Mouse (Mus musculus) forebrain, embryonic 10.5 days (tissue): ENCODE results near the gene Rnpepl1. TPM values are rescaled to one million over a fixed set of nuclear protein-coding genes. Genes with fewer than 3 reads are reported as not detected.

Experiments
- DNase-seq: peaks from one replicate; pipeline ENCODE4 v3.0.0-alpha.2; 2017; ENCODE audit warnings: low spot score; ENCODE audit errors: extremely low spot score
- H3K27ac ChIP-seq: fragments of 300-500 bp; sonication (generic); 2 replicates; pipeline ENCODE4 v1.5.1; 2016; ENCODE audit warnings: mild to moderate bottlenecking
- H3K27me3 ChIP-seq: fragments of 300-500 bp; sonication (generic); 2 replicates; pipeline ENCODE4 v1.6.1; 2016; ENCODE audit warnings: mild to moderate bottlenecking; ENCODE audit not compliant: poor library complexity, severe bottlenecking
- H3K36me3 ChIP-seq: fragments of 300-500 bp; sonication (generic); replicated peaks from 2 replicates; pipeline ENCODE4 v1.6.1; 2016; ENCODE audit warnings: mild to moderate bottlenecking, moderate library complexity
- H3K4me1 ChIP-seq: fragments of 300-500 bp; sonication (generic); 2 replicates; pipeline ENCODE4 v1.6.1; 2016
- H3K4me3 ChIP-seq: fragments of 300-500 bp; sonication (generic); 2 replicates; pipeline ENCODE4 v1.5.1; 2016; ENCODE audit warnings: mild to moderate bottlenecking, moderate library complexity
- H3K9me3 ChIP-seq: fragments of 300-500 bp; sonication (generic); 2 replicates; pipeline ENCODE4 v1.6.1; 2016; ENCODE audit warnings: mild to moderate bottlenecking, moderate library complexity
- WGBS: fragments of 180-500 bp; shearing (Covaris S2); methylation state at CpG from one replicate; pipeline ENCODE4 v1.1.7; 2016; 5-methylcytosine and 5-hydroxymethylcytosine counted together
- polyA plus RNA-seq: library from polyadenylated mRNA; unstranded; fragments of >200 nt; fragmentation: Nextera tagmentation; extraction: Ambion mirVana; gene quantifications from 2 replicates; pipeline ENCODE4 v1.2.1, GENCODE M21; 2016

The Rnpepl1 gene
- polyA plus RNA-seq, 1 experiment from 2014 or later: 22.7 TPM

DNA sequence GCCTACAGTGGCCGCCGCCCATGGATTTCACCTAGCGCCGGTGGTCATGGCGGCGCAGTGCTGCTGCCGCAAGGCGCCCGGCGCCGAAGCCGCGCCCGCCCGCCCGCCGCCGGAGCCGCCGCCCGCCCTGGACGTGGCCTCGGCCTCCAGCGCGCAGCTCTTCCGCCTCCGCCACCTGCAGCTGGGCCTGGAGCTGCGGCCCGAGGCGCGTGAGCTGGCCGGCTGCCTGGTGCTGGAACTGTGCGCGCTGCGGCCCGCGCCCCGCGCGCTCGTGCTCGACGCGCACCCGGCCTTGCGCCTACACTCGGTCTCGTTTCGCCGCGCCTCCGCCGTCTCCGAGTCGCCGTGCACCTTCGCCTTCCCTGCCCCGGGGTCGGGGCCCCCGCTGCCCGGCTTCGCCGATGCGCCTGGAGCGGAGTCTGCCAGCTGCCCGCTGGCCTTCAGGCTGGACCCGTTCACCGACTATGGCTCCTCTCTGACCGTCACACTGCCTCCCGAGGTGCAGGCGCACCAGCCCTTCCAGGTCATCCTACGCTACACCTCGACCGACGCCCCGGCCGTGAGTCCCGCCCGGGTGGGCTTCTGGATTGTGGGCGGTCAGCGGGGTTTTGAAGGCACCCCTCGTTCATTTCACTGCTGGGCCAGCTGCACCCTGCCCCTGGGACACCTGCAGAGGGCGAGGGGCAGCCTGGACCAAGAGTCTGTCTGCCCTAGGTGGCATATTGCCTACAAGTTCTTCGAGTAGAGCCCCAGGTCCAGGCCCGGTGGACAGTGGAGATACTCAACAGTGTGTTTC lies 540 bp downstream of the Rnpepl1 start:
- 1% methylated on average over 83 of the region's 85 CpGs for WGBS
- peak; percentile 55 for DNase-seq
- Histone ChIP-seq H3K9me3 (no peaks in the 10 kb centered on the region), H3K4me3 (peak overlapping the region; percentile 92), H3K4me1 (peaks cover 62% of the 10 kb centered on the region), H3K27ac (peak overlapping the region; percentile 92), H3K36me3 (peaks cover 24% of the 10 kb centered on the region), H3K27me3 (peaks cover 23% of the 10 kb centered on the region)

DNA sequence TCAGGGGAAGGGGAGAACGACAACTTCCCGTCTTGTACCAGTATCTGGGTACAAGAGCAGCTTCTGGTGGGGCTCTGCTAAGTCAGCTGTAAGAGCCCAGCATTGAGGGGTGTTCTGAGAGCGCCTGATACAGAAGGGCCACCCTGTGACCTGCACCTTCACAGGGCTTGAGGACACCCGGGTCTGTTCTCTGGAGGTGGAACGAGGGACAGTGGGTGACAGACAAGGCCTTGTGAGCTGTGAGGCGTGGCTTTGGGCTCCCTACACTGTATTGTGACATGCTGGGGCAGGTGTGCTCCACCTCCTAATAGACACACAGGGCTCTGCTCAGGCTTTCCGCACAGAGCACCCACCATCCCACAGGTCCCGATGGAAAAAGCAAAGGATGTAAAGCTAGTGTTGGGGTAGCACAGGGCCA lies 1.1 kb downstream of the Rnpepl1 start:
- H3K36me3 ChIP-seq: peaks cover 31% of the 10 kb centered on the region
- DNase-seq: no peak
- peaks cover 56% of the 10 kb centered on the region for H3K4me1 ChIP-seq
- peak overlapping the region; percentile 92 for H3K27ac ChIP-seq
- WGBS: 51% methylated on average over 8 of the region's 8 CpGs
- H3K9me3 ChIP-seq: no peaks in the 10 kb centered on the region
- peaks cover 23% of the 10 kb centered on the region for H3K27me3 ChIP-seq
- H3K4me3 ChIP-seq: peak overlapping the region; percentile 92

DNA sequence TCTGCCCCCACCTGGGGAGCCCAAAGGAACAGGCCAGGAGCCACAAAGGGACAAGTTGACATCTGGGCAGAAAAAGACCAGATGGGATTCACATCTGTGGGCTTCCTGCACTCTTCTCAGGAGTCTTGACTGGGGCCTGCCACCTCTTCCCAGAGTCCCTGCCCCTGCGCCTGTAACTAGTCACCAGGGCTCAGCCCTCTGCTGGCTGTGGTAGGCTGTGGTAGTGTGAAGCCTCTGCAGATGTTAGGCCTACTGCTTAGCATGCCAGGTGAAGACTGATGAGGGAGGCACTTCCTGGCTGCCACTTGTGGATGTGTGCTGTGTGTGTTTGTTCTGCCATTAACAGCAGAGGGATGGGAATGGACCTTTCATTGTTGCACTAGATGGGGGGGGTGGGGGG lies 1.7 kb downstream of the Rnpepl1 start:
- Histone ChIP-seq H3K4me3 (peak overlapping the region; percentile 92), H3K9me3 (no peaks in the 10 kb centered on the region), H3K4me1 (peaks cover 51% of the 10 kb centered on the region), H3K27ac (no peak overlapping the region), H3K36me3 (peaks cover 36% of the 10 kb centered on the region), H3K27me3 (peaks cover 23% of the 10 kb centered on the region)
- DNase-seq: no peak
- 52% methylated on average over 1 of the region's 1 CpGs for WGBS

DNA sequence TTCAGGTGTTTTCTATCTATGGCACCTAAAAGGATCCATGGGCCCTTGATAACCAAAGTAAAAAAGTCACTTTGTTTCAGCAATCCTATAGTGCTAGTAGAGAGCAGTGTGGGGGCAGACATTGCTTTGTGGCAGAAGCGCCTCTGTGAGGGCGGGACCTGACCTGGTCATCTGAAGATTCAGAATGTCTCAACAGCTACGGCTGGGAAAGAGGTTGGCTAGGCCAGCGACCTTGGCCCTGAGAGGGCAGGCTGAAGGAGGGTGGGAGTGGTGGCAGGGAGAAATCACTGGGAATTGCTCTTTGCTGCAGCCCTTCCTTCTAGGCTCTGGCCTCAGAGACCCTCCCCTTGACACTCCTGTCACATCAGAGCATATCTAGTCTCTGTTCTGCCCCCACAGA lies 3.7 kb downstream of the Rnpepl1 start:
- DNase-seq: no peak
- H3K36me3 ChIP-seq: peaks cover 56% of the 10 kb centered on the region

DNA sequence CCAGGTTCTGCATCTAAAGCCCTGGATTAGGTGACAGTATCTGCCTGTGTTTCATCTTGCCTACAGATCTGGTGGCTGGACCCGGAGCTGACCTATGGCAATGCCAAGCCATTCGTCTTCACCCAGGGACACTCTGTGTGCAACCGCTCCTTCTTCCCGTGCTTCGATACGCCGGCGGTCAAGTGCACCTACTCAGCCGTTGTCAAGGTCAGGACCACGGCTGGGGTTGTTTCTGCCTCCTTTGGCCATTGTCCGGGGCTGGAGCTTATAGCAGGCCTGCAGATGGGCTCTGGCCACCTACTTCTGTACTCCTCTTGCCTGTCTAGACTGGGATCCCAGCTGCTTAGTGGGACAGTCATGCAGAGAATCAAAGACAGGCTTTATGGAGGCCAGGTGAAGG lies 4.4 kb downstream of the Rnpepl1 start:
- H3K4me3 ChIP-seq: no peak overlapping the region
- no peaks in the 10 kb centered on the region for H3K27me3 ChIP-seq
- 95% methylated on average over 11 of the region's 11 CpGs for WGBS
- H3K4me1 ChIP-seq: peaks cover 27% of the 10 kb centered on the region
- no peak for DNase-seq
- H3K27ac ChIP-seq: no peak overlapping the region
- peaks cover 63% of the 10 kb centered on the region for H3K36me3 ChIP-seq
- H3K9me3 ChIP-seq: no peaks in the 10 kb centered on the region

More for the DNA sequence above, 3.7 kb downstream of the Rnpepl1 start:
- 82% methylated on average over 4 of the region's 4 CpGs for WGBS
- Histone ChIP-seq H3K4me3 (no peak overlapping the region), H3K4me1 (peaks cover 34% of the 10 kb centered on the region), H3K9me3 (no peaks in the 10 kb centered on the region), H3K27ac (no peak overlapping the region), H3K27me3 (peaks cover 7% of the 10 kb centered on the region)

DNA sequence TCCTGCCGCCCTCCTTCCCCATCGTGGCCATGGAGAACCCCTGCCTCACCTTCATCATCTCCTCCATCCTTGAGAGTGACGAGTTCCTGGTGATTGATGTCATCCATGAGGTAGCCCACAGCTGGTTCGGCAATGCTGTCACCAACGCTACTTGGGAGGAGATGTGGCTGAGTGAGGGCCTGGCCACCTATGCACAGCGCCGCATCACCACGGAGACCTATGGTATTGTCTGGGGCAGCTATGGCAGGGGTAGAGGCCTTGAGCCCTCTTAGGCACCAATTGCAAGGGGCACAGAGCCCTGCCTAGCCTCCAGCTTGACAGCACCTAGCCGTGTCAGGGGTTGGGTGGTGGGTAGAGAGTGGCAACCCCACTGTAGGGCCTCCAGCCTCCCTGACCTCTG lies 6.1 kb downstream of the Rnpepl1 start:
- 96% methylated on average over 9 of the region's 9 CpGs for WGBS
- Histone ChIP-seq H3K4me1 (peaks cover 14% of the 10 kb centered on the region), H3K36me3 (peaks cover 76% of the 10 kb centered on the region), H3K27ac (no peak overlapping the region), H3K9me3 (no peaks in the 10 kb centered on the region), H3K4me3 (no peak overlapping the region), H3K27me3 (no peaks in the 10 kb centered on the region)
- DNase-seq: no peak

DNA sequence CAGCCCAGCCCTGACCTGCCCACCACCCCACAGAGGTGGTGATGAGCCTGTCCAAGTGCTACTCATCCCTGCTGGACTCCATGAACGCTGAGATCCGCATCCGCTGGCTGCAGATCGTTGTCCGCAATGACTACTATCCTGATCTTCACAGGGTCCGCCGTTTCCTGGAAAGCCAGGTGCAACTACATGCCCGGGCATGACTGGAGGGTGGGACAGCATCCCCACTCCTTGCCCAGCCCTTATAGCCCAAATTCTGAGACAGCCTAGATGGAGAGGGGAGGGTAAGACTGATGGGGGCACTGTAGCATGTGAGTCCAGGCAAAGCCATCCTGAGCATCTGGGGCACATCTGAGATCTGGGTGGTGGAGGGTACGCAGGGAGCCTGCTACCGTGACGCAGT lies 8.6 kb downstream of the Rnpepl1 start:
- Histone ChIP-seq H3K27ac (no peak overlapping the region), H3K9me3 (no peaks in the 10 kb centered on the region), H3K4me1 (no peaks in the 10 kb centered on the region), H3K27me3 (no peaks in the 10 kb centered on the region), H3K36me3 (peaks cover 72% of the 10 kb centered on the region), H3K4me3 (no peak overlapping the region)
- no peak for DNase-seq
- whole genome bisulfite sequencing: 97% methylated on average over 11 of the region's 11 CpGs

DNA sequence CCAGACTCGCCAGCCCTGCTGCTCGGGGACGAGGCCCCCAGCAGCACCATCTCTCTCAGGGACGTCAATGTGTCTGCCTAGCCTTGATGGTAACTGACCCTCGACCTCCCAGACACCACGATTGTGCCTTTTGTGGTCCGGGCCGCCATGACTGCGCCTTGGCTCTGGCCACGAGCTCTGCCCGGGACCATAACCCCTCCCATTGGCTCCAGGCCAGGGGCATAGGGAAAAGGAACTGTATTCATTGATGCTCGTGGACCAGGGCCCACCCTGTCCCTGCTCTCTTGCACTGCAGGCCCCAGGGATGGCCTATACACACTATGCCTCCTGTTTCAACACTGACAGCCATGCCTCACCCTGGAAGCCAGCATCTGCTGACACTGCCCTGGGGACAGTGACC lies 9.2 kb downstream of the Rnpepl1 start:
- peaks cover 65% of the 10 kb centered on the region for H3K36me3 ChIP-seq
- no peak overlapping the region for H3K4me3 ChIP-seq
- H3K9me3 ChIP-seq: no peaks in the 10 kb centered on the region
- 86% methylated on average over 12 of the region's 12 CpGs for WGBS
- H3K27ac ChIP-seq: no peak overlapping the region
- H3K27me3 ChIP-seq: no peaks in the 10 kb centered on the region
- H3K4me1 ChIP-seq: no peaks in the 10 kb centered on the region
- DNase-seq: no peak

DNA sequence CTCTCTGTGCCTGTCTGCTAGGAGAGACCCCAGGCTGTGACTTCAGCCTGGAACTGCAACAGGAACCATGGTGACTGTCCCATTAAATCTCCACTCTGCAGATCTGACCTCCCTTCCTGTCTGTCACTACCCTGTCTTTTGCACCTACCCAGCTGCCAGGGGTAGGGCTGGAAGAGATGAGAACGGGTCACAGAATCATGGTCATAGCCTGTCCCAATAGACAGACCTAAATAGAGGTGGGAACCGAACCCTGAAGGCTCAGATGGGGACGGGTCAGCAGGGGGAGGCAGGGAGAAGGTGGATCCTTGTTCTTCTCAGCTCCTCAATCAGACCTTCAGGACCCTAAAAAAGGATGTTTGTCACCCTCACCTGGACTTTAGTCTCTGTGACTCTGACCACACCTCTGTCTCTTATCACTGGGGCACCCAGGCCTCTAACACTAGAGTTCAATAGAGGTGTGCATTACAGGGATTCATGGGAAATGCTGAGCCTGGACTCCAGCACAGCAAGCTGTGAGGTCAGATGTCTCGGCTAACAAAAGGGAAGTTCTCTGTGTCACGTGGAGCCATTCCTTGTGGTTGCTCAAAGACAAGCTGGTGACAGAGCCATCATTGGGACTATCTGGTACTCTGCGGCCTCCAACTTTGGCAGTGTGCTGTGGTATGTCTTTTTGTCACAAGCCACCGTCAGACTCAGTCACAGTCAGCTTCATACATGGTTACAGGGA lies 10.1 kb downstream of the Rnpepl1 start:
- Histone ChIP-seq H3K27ac (no peak overlapping the region), H3K4me3 (no peak overlapping the region), H3K9me3 (no peaks in the 10 kb centered on the region), H3K4me1 (no peaks in the 10 kb centered on the region), H3K27me3 (no peaks in the 10 kb centered on the region), H3K36me3 (peaks cover 57% of the 10 kb centered on the region)
- WGBS: 88% methylated on average over 7 of the region's 7 CpGs
- no peak for DNase-seq

DNA sequence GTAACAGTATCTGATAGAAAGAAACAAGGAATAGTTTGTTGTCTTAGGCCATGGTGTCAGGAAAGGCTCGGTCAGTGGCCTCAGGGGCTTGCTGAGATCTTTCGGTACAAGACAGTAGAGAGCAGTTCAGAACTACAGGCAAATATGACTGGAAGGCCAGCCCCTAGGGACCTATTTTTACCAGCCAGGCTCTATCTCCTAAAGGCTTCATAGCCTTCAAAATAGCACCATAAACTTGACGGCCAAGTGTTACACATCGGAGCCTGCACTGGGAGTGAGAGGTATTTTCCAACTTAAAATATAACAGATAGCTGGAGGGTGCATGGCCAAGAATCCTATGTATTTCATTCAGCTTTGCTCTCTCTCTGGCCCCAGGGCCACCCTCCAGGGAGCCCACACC lies 10.9 kb downstream of the Rnpepl1 start:
- Histone ChIP-seq H3K27me3 (no peaks in the 10 kb centered on the region), H3K4me1 (no peaks in the 10 kb centered on the region), H3K27ac (no peak overlapping the region), H3K4me3 (no peak overlapping the region), H3K36me3 (peaks cover 48% of the 10 kb centered on the region), H3K9me3 (no peaks in the 10 kb centered on the region)
- DNase-seq: no peak
- WGBS: 97% methylated on average over 4 of the region's 4 CpGs

DNA sequence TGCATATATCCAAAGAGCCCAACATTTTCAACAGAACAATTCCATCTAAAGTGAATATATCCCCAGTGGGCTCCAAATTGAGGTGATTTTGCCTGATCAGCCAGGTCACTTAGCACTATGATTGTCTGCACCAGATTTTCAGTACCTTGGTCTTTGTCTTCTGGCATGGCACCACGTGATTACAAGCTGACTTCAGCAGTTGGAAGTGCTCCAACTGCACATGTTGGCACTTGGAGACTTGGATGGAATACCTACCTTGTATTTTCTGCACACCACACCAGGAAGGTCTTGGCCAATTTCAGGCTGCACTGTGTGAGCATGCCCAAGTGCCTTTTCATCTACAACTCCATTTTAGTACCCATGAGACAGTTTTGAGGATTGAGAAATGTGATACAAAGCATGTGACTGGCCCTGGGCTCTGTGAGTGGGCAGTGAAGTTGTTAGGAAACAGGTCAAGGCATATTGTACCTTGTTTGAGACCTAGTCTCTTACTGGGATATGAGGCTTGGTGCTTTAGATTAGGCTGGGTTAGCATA lies 19.7 kb downstream of the Rnpepl1 start:
- peaks cover 11% of the 10 kb centered on the region; the same call in 1 of the 2 replicates for H3K9me3 ChIP-seq
- H3K4me1 ChIP-seq: peaks cover 16% of the 10 kb centered on the region
- WGBS: 44% methylated on average over 1 of the region's 1 CpGs
- H3K27ac ChIP-seq: no peak overlapping the region
- no peak for DNase-seq
- no peaks in the 10 kb centered on the region for H3K36me3 ChIP-seq
- H3K27me3 ChIP-seq: no peaks in the 10 kb centered on the region; the same call in 1 of the 2 replicates
- H3K4me3 ChIP-seq: no peak overlapping the region

DNA sequence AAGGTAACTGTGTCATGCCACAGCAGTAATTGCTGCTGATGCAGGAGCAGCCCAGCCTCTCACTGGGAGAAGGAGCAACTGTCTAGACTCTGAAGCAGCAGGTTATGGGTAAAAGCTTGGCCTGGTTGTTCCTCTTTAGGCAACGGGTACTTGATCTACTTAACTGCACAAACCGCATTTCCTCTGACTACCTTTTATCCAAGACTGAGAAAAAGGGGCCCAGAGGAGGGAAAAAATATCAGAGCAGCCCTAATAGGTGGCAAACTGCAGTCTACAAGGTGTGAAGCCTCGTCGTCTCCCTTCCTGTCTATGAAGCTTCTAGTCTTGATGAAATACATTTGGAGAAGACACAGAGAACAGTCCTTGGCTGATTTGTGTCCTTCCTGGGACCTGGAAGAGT lies 23.0 kb downstream of the Rnpepl1 start:
- WGBS: 83% methylated on average over 4 of the region's 4 CpGs

More for the DNA sequence above, 23.0 kb downstream of the Rnpepl1 start:
- H3K36me3 ChIP-seq: peaks cover 10% of the 10 kb centered on the region
- H3K4me1 ChIP-seq: peaks cover 31% of the 10 kb centered on the region
- H3K27me3 ChIP-seq: no peaks in the 10 kb centered on the region; the same call in 1 of the 2 replicates
- H3K9me3 ChIP-seq: peaks cover 11% of the 10 kb centered on the region; the same call in 1 of the 2 replicates
- peak overlapping the region; percentile 81 for H3K4me3 ChIP-seq
- H3K27ac ChIP-seq: peak overlapping the region; percentile 92
- DNase-seq: no peak
